Mouse (Mus musculus) ES-E14 (cell line): ENCODE data around the gene Hnrnph1.

Experiments
- CHD2 ChIP-seq: IDR thresholded peaks from 2 replicates; pipeline ENCODE4 v1.6.1; 2014; ENCODE audit warnings: mild to moderate bottlenecking, low read depth, low read length, inconsistent platforms
- MAFK ChIP-seq: IDR thresholded peaks from 2 replicates; pipeline ENCODE4 v1.6.1; 2014; ENCODE audit warnings: mild to moderate bottlenecking, low read depth, low read length, inconsistent platforms; ENCODE audit not compliant: insufficient read depth
- ZC3H11A ChIP-seq: IDR thresholded peaks from 2 replicates; pipeline ENCODE4 v1.6.1; 2012; ENCODE audit warnings: low read depth, mild to moderate bottlenecking, inconsistent platforms, low read length, borderline replicate concordance
- ZNF384 ChIP-seq: IDR thresholded peaks from 2 replicates; pipeline ENCODE4 v1.6.1; 2012; ENCODE audit warnings: low read depth, low read length, inconsistent platforms

DNA sequence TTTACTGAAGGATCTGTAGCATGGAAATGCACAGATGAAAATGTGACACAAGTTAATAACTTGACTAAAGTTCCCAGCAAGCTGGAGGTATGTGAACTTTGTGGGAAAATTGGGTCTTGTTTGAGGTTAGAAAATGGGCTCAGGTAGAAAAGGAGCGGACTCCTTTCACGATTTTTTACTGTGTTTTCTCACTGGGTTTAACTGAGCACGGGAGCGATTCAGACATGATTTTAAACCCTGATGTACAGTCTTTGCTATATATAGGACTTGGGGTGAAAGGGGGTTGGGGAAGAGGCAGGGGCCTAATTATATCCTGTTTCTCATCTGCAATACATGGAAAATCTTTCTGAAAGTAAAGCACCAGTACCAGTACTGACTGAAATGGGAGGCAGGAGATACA lies 10.9 kb downstream of the Hnrnph1 start:
- TF ChIP-seq ZNF384 (no peak), MAFK (no peak), ZC3H11A (no peak), CHD2 (no peak)
